Mouse (Mus musculus): Measurements from ENCODE around the gene Rprd1b. TPM values are rescaled to one million over a fixed set of nuclear protein-coding genes. Genes with fewer than 3 reads are reported as not detected.

Rprd1b gene
- total and polyA plus RNA-seq, 2 experiments from 2014 or later: 20.5 to 20.8 TPM

DNA sequence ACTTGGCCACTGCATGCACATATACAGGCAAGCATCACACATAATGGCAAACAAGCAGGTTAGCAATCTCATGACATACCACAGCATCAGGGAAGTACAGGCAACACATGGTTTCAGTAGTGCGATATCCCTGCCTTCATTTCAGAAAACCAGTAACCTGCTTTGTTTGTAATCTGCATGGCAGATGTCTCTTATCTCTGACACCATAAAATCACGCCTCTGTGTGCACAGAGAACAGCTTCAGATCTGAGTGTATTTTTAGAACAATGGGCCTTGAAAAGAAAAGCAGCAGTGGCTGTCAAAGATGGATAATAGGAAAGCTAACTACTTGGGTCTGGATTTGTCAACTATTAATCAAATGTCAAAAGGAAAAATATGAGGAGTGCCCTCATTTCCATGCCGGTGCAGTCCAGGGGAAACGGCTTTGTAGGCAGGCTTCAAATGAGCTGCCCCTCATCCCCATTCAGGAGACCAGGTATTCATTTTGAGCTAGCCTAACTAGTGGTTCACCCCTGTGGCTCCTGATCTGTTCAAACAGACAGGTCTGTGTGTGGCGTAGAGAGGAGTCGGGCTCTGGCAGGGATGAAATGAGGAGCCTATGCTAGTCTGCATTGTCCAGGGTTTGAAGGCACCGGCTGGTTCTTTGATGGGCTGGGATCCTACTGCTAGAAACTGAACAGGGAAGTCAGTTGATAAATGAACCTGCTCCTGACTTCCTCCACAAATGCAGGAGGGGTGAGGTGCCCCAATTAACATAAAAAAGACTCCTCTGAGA lies 39.7 kb upstream of the Rprd1b start:
- DNase-seq (ENCODE audit: low spot score) (no peak), ATAC-seq (ENCODE audit: low FRiP score) (no peak)
- H3K4me3 ChIP-seq (ENCODE audit: low read depth, low read length): no peak overlapping the region
- 42% methylated on average over 7 of the region's 7 CpGs for WGBS
- no peak for TF ChIP-seq CTCF (IDR thresholded peaks at IDR 0.05)
- no peak overlapping the region for H3K4me2 ChIP-seq (ENCODE audit: low read depth, low read length, poor library complexity, severe bottlenecking)
- H3K9ac ChIP-seq (replicated peaks; ENCODE audit: low read length, poor library complexity, severe bottlenecking): peak overlapping the region; percentile 20; the same call in 1 of the 2 replicates
- peaks cover 10% of the 10 kb centered on the region; the same call in 1 of the 2 replicates for H3K4me1 ChIP-seq (ENCODE audit: insufficient read depth, low read length)
- H3K27me3 ChIP-seq (ENCODE audit: insufficient read depth, low read length): no peaks in the 10 kb centered on the region
- H3K9me3 ChIP-seq (ENCODE audit: low read length): no peaks in the 10 kb centered on the region
- H3K27ac ChIP-seq (ENCODE audit: low read depth, low read length): peak overlapping the region; percentile 43
- H3K36me3 ChIP-seq (ENCODE audit: insufficient read depth, low read length): 0 out of 2 replicates have a peak, but pooled peaks cover 4% of the 10 kb centered on the region

DNA sequence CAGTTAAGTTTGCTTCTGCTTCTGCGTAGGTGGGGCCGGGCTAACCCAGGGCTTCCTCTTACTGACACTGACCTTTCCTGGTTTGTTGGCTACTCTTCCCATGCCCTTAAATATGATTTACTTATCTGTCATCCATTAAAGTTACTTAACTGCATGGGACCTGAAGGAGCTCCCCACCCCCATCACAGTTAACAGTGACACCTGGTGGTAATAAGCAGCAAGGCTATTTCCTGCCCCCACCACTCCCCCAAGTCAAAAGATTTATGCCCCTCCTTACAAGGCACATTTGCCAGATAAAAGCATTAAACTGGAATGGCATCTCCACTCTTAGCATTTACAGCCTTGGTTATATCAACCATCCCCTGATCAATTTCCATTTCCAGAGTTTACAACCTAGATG lies 38.4 kb upstream of the Rprd1b start:
- DNase-seq (ENCODE audit: low spot score) (peak; percentile 52), ATAC-seq (ENCODE audit: low FRiP score) (no peak)
- Histone ChIP-seq H3K4me1 (ENCODE audit: insufficient read depth, low read length) (peaks cover 10% of the 10 kb centered on the region; the same call in 1 of the 2 replicates), H3K27me3 (ENCODE audit: insufficient read depth, low read length) (no peaks in the 10 kb centered on the region), H3K36me3 (ENCODE audit: insufficient read depth, low read length) (0 out of 2 replicates have a peak, but pooled peaks cover 4% of the 10 kb centered on the region), H3K9me3 (ENCODE audit: low read length) (no peaks in the 10 kb centered on the region), H3K9ac (replicated peaks; ENCODE audit: low read length, poor library complexity, severe bottlenecking) (no peak overlapping the region), H3K4me2 (ENCODE audit: low read depth, low read length, poor library complexity, severe bottlenecking) (no peak overlapping the region), H3K27ac (ENCODE audit: low read depth, low read length) (no peak overlapping the region), H3K4me3 (ENCODE audit: low read depth, low read length) (no peak overlapping the region)
- TF ChIP-seq CTCF (IDR thresholded peaks at IDR 0.05): peak; percentile 82
- WGBS: 88% methylated on average over 2 of the region's 2 CpGs

DNA sequence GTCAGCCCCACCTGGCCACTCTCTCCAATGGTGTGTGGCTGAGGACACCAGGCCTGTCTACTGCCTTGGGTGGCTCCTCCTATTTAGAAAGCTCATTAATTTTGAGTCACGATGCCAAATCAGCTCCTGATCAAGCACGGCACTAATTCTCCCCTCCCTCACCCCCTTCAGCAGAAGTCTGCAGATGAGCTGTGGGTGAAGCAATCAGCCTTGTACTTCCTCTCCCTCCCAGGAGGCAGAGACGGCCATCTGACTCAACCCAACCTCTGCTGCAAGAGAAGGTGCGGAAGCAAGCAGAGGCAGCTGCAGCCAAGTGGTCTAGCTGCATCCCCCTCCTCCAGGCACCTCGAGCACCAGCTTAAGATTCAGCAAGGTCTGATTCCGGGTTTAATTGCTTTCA lies 37.3 kb upstream of the Rprd1b start:
- ATAC-seq (ENCODE audit: low FRiP score): no peak

DNA sequence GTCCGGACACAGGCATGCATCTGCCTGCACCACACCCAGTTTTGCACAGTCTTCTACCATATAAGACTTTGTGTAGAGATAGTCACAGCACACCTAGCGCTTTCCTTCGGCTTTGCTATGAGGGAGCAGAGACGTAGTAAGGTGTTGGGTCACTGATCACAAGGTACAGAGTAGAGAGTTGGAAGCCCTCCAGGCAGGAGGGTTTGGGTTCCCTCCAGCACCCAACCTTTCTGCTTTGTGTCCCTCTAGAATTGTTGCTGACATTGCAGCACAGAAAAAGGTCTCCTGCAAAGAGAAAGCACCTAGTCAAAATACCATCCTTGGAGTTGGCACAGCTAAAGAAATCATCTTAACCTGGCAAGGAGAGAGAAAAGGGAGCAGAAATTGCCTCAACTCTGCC lies 35.8 kb upstream of the Rprd1b start:
- no peak for DNase-seq (ENCODE audit: low spot score)
- 94% methylated on average over 4 of the region's 4 CpGs for WGBS
- no peak for TF ChIP-seq CTCF (IDR thresholded peaks at IDR 0.05)
- H3K4me3 ChIP-seq (ENCODE audit: low read depth, low read length): no peak overlapping the region
- no peak for ATAC-seq (ENCODE audit: low FRiP score)
- H3K27me3 ChIP-seq (ENCODE audit: insufficient read depth, low read length): no peaks in the 10 kb centered on the region
- no peak overlapping the region for H3K4me2 ChIP-seq (ENCODE audit: low read depth, low read length, poor library complexity, severe bottlenecking)
- no peak overlapping the region for H3K27ac ChIP-seq (ENCODE audit: low read depth, low read length)
- H3K4me1 ChIP-seq (ENCODE audit: insufficient read depth, low read length): no peaks in the 10 kb centered on the region
- peaks cover 16% of the 10 kb centered on the region for H3K36me3 ChIP-seq (ENCODE audit: insufficient read depth, low read length)
- no peak overlapping the region for H3K9ac ChIP-seq (replicated peaks; ENCODE audit: low read length, poor library complexity, severe bottlenecking)
- H3K9me3 ChIP-seq (ENCODE audit: low read length): no peaks in the 10 kb centered on the region

More for the DNA sequence above, 37.3 kb upstream of the Rprd1b start:
- Histone ChIP-seq H3K27me3 (ENCODE audit: insufficient read depth, low read length) (no peaks in the 10 kb centered on the region), H3K27ac (ENCODE audit: low read depth, low read length) (no peak overlapping the region), H3K4me1 (ENCODE audit: insufficient read depth, low read length) (peaks cover under 1% of the 10 kb centered on the region; the same call in 1 of the 2 replicates), H3K4me2 (ENCODE audit: low read depth, low read length, poor library complexity, severe bottlenecking) (no peak overlapping the region), H3K9me3 (ENCODE audit: low read length) (no peaks in the 10 kb centered on the region), H3K36me3 (ENCODE audit: insufficient read depth, low read length) (peaks cover 7% of the 10 kb centered on the region; the same call in 1 of the 2 replicates), H3K4me3 (ENCODE audit: low read depth, low read length) (no peak overlapping the region), H3K9ac (replicated peaks; ENCODE audit: low read length, poor library complexity, severe bottlenecking) (no peak overlapping the region)
- 63% methylated on average over 6 of the region's 6 CpGs for WGBS
- DNase-seq (ENCODE audit: low spot score): peak; percentile 30
- no peak for TF ChIP-seq CTCF (IDR thresholded peaks at IDR 0.05)

DNA sequence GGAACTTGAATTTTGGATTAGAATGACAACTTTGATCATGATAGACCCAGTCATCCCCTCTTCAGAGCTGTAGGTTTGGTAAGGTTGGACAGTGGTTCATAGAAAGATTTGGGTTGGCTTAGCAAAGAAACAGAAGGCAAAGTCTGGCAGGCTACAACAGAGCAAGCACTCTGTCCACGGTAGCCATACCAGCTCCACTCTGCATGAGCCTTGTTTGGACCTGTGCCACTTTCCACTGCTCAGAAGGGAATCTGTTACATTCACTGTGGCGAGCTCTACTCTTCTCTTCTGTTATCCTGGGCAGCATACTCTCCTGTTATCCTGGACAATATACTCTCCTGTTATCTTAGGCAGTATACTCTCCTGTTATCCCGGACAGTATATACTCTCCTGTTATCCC lies 29.5 kb upstream of the Rprd1b start:
- no peak for ATAC-seq (ENCODE audit: low FRiP score)
- Histone ChIP-seq H3K4me2 (ENCODE audit: low read depth, low read length, poor library complexity, severe bottlenecking) (no peak overlapping the region), H3K36me3 (ENCODE audit: insufficient read depth, low read length) (peaks cover 12% of the 10 kb centered on the region), H3K27ac (ENCODE audit: low read depth, low read length) (no peak overlapping the region), H3K4me1 (ENCODE audit: insufficient read depth, low read length) (no peaks in the 10 kb centered on the region), H3K9ac (replicated peaks; ENCODE audit: low read length, poor library complexity, severe bottlenecking) (no peak overlapping the region), H3K4me3 (ENCODE audit: low read depth, low read length) (no peak overlapping the region), H3K9me3 (ENCODE audit: low read length) (no peaks in the 10 kb centered on the region), H3K27me3 (ENCODE audit: insufficient read depth, low read length) (no peaks in the 10 kb centered on the region)
- no peak for TF ChIP-seq CTCF (IDR thresholded peaks at IDR 0.05)
- no peak for DNase-seq (ENCODE audit: low spot score)
- WGBS: 76% methylated on average over 3 of the region's 3 CpGs

DNA sequence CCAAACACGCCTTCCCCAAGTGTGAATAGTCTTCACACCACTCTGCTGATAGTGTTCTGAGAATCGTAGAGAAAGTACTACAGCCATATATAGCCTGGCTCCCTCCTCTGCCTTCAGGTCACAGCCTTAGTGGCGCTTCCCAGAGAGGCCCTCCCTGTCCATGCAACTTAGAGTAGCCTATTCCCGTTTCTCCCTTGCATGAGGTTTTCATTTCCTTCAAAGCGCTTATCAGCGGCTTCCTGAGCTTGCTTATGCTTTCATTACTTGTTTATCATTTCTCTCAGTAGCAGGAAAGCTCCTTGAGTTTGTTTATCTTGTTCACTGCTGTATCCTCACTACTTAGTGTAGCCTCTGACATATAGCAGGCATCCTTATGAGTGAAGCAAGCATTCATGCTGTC lies 23.7 kb upstream of the Rprd1b start:
- no peak overlapping the region for H3K27ac ChIP-seq (ENCODE audit: low read depth, low read length)
- WGBS: 86% methylated on average over 6 of the region's 6 CpGs

More for the DNA sequence above, 23.7 kb upstream of the Rprd1b start:
- Histone ChIP-seq H3K4me2 (ENCODE audit: low read depth, low read length, poor library complexity, severe bottlenecking) (no peak overlapping the region), H3K27me3 (ENCODE audit: insufficient read depth, low read length) (no peaks in the 10 kb centered on the region), H3K9ac (replicated peaks; ENCODE audit: low read length, poor library complexity, severe bottlenecking) (no peak overlapping the region), H3K4me1 (ENCODE audit: insufficient read depth, low read length) (no peaks in the 10 kb centered on the region), H3K36me3 (ENCODE audit: insufficient read depth, low read length) (peaks cover 19% of the 10 kb centered on the region), H3K9me3 (ENCODE audit: low read length) (no peaks in the 10 kb centered on the region), H3K4me3 (ENCODE audit: low read depth, low read length) (no peak overlapping the region)
- DNase-seq (ENCODE audit: low spot score): no peak
- ATAC-seq (ENCODE audit: low FRiP score): no peak
- no peak for TF ChIP-seq CTCF (IDR thresholded peaks at IDR 0.05)

All from midbrain, postnatal 0 days (tissue).